Mouse (Mus musculus) ES-Bruce4 (cell line): ENCODE results near the gene Rela. TPM values are rescaled to one million over a fixed set of nuclear protein-coding genes. Genes with fewer than 3 reads are reported as not detected.

Source experiments
- H3K27ac ChIP-seq: 2 replicates; pipeline ENCODE4 v1.5.1; 2012; ENCODE audit warnings: low read length, inconsistent platforms; ENCODE audit not compliant: insufficient read depth
- H3K27me3 ChIP-seq: 2 replicates; pipeline ENCODE4 v1.6.1; 2012; ENCODE audit warnings: mild to moderate bottlenecking, low read length, inconsistent platforms; ENCODE audit not compliant: control insufficient read depth, poor library complexity, insufficient read depth, severe bottlenecking
- H3K36me3 ChIP-seq: 2 replicates; pipeline ENCODE4 v1.6.1; 2012; ENCODE audit warnings: inconsistent platforms, mild to moderate bottlenecking, low read length, moderate library complexity; ENCODE audit not compliant: control insufficient read depth, poor library complexity, insufficient read depth, severe bottlenecking
- H3K4me1 ChIP-seq: one replicate; pipeline ENCODE4 v1.8.1; 2011; ENCODE audit warnings: low read length; ENCODE audit not compliant: control insufficient read depth, insufficient read depth
- H3K4me3 ChIP-seq: 2 replicates; pipeline ENCODE4 v1.5.1; 2011; ENCODE audit warnings: low read depth, mild to moderate bottlenecking, low read length
- H3K9ac ChIP-seq: 2 replicates; pipeline ENCODE4 v1.6.1; 2012; ENCODE audit warnings: low read depth, mild to moderate bottlenecking, inconsistent platforms; ENCODE audit not compliant: poor library complexity, severe bottlenecking
- H3K9me3 ChIP-seq: replicated peaks from 2 replicates; pipeline ENCODE4 v1.6.1; 2012; ENCODE audit warnings: mild to moderate bottlenecking, low read length, inconsistent platforms; ENCODE audit not compliant: control insufficient read depth, poor library complexity, insufficient read depth, severe bottlenecking
- CTCF ChIP-seq: IDR thresholded peaks from one replicate; pipeline ENCODE4 v1.8.1; 2011; ENCODE audit warnings: low read depth, low read length
- EP300 ChIP-seq: IDR thresholded peaks from 2 replicates; pipeline ENCODE4 v1.6.1; 2011; ENCODE audit warnings: low read depth, low read length; ENCODE audit not compliant: insufficient read depth
- POLR2A ChIP-seq: IDR thresholded peaks from one replicate; pipeline ENCODE4 v1.8.1; 2011; ENCODE audit warnings: low read length; ENCODE audit not compliant: insufficient read depth
- polyA plus RNA-seq: library from polyadenylated mRNA; stranded (reverse); fragments of >200 nt; gene quantifications from 2 replicates; pipeline ENCODE4 v1.2.4, GENCODE M21; 2011; ENCODE audit warnings: low read depth; ENCODE audit not compliant: missing spikeins, insufficient read depth, insufficient read length

Rela gene
- polyA plus RNA-seq, 1 experiment = 28.5 TPM

GRCm38 (mm10) chr19:5689088-5689428 is 51.8 kb downstream of the Rela start:
- no peaks in the 10 kb centered on the region for H3K9me3 ChIP-seq
- TF ChIP-seq POLR2A (no peak), CTCF (no peak), EP300 (no peak)
- H3K9ac ChIP-seq = peak overlapping the region; percentile 56
- peaks cover 5% of the 10 kb centered on the region; the same call in 1 of the 2 replicates for H3K36me3 ChIP-seq
- H3K4me1 ChIP-seq = no peaks in the 10 kb centered on the region
- H3K27ac ChIP-seq = peak overlapping the region; percentile 80
- no peaks in the 10 kb centered on the region for H3K27me3 ChIP-seq
- peak overlapping the region; percentile 81 for H3K4me3 ChIP-seq

- peak overlapping the region; percentile 80 for H3K27ac ChIP-seq
- H3K9me3 ChIP-seq = no peaks in the 10 kb centered on the region
- H3K36me3 ChIP-seq = peaks cover 5% of the 10 kb centered on the region; the same call in 1 of the 2 replicates
- TF ChIP-seq EP300 (no peak), CTCF (no peak), POLR2A (no peak)
- peak overlapping the region; percentile 56 for H3K9ac ChIP-seq
- H3K27me3 ChIP-seq = no peaks in the 10 kb centered on the region
- H3K4me3 ChIP-seq = peak overlapping the region; percentile 81
- H3K4me1 ChIP-seq = no peaks in the 10 kb centered on the region
Measured at GRCm38 (mm10) chr19:5689565-5690342, 52.5 kb downstream of the Rela start.

- no peak overlapping the region for H3K27ac ChIP-seq
- no peaks in the 10 kb centered on the region for H3K27me3 ChIP-seq
- H3K9me3 ChIP-seq = no peaks in the 10 kb centered on the region
- H3K36me3 ChIP-seq = peaks cover 2% of the 10 kb centered on the region; the same call in 1 of the 2 replicates
- peak overlapping the region; percentile 56 for H3K9ac ChIP-seq
- H3K4me1 ChIP-seq = peaks cover 2% of the 10 kb centered on the region
- H3K4me3 ChIP-seq = peak overlapping the region; percentile 81
- TF ChIP-seq POLR2A = no peak
- TF ChIP-seq EP300 = no peak
Measured at GRCm38 (mm10) chr19:5690343-5690735, 53.1 kb downstream of the Rela start.

GRCm38 (mm10) chr19:5691601-5692000 is 54.3 kb downstream of the Rela start:
- Histone ChIP-seq H3K4me3 (no peak overlapping the region), H3K27me3 (no peaks in the 10 kb centered on the region), H3K4me1 (peaks cover 2% of the 10 kb centered on the region), H3K9me3 (no peaks in the 10 kb centered on the region), H3K9ac (no peak overlapping the region), H3K27ac (no peak overlapping the region), H3K36me3 (no peaks in the 10 kb centered on the region)
- no peak for TF ChIP-seq CTCF
- no peak for TF ChIP-seq EP300
- TF ChIP-seq POLR2A = no peak

GRCm38 (mm10) chr19:5692086-5692912 is 55.0 kb downstream of the Rela start:
- Histone ChIP-seq H3K9ac (no peak overlapping the region), H3K4me3 (no peak overlapping the region), H3K27me3 (no peaks in the 10 kb centered on the region), H3K36me3 (no peaks in the 10 kb centered on the region), H3K27ac (no peak overlapping the region), H3K4me1 (peaks cover 2% of the 10 kb centered on the region), H3K9me3 (no peaks in the 10 kb centered on the region)
- no peak for TF ChIP-seq CTCF
- no peak for TF ChIP-seq POLR2A
- no peak for TF ChIP-seq EP300
